Mouse (Mus musculus) inflammation-experienced regulatory T-cells, adult 6 months (primary cell): Measurements from ENCODE around the gene Mybpc2. TPM values are rescaled to one million over a fixed set of nuclear protein-coding genes. Genes with fewer than 3 reads are reported as not detected.

Experiments used
- ATAC-seq: one replicate; pipeline ENCODE4 v1.8.0; 2017
- polyA plus RNA-seq, 3 experiments: library from polyadenylated mRNA; unstranded; fragments of 100-300 nt; shearing (Covaris generic); gene quantifications; one replicate each; pipeline ENCODE4 v1.2.1; 2017

The Mybpc2 gene
- not detected for polyA plus RNA-seq

- ATAC-seq = no peak
Measured at GRCm38 (mm10) chr7:44524502-44524901, at the start of gene Mybpc2. TSS of gene Mybpc2 (minus strand) at chr7:44524656.

DNA sequence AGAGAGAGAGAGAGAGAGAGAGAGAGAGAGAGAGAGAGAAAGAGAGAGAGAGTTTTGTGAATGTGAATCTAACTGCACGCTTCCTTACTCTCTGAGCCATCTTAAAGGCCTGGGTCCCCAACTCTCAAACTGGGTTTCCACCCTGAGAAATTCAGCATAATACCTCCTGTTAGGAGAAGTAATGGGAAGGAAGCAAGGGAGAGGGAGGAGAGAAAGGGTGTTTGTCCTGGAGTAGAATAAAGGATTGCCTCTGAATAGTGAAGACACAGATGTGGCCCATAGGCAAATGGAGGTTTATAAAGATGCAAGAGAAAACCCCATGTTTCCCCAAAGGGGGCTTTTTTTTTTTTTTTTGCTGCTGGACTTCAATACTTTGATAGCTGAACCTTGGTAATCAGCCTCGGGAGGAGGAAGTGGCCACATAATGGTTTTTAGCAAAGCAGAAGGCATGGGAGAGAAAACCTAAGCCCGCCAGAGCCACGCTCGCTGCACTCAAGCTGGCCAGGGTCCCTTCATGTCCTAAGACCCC is 48.6 kb upstream of the Mybpc2 start:
- ATAC-seq = no peak

- no peak for ATAC-seq
Measured at GRCm38 (mm10) chr7:44572213-44572701, 47.8 kb upstream of the Mybpc2 start, which contains the start of gene Napsa. TSS of gene Napsa (plus strand) at chr7:44572380.

GRCm38 (mm10) chr7:44571811-44572210 is 47.4 kb upstream of the Mybpc2 start:
- ATAC-seq = no peak

DNA sequence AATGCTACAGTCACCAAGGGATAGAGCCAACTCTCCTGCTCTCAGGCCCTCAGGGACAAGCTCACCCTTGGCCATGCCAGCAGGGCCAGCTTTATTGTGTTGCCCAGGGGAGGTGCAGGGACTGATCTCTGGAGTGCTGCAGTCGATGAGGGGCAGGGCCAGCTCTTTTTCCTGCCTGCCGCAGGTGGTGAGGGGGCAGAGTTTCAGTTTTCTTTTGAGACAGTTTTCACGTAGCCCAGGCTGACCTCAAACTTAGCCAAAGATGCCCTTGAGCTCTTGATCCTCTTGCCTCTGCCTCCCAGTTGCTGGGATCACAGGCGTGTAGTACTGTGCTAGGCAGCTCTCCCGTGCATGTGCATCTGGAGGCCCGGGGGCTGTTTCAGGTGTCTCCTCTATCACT is 46.5 kb upstream of the Mybpc2 start:
- no peak for ATAC-seq

GRCm38 (mm10) chr7:44568803-44569202 is 44.3 kb upstream of the Mybpc2 start:
- ATAC-seq = no peak

- ATAC-seq = no peak
Measured at GRCm38 (mm10) chr7:44565414-44565813, 41.0 kb upstream of the Mybpc2 start.

GRCm38 (mm10) chr7:44564486-44564885 is 40.0 kb upstream of the Mybpc2 start:
- ATAC-seq = no peak

GRCm38 (mm10) chr7:44563284-44563683 is 38.8 kb upstream of the Mybpc2 start:
- no peak for ATAC-seq

- peak; percentile 77 for ATAC-seq
Measured at GRCm38 (mm10) chr7:44560435-44561400, 36.3 kb upstream of the Mybpc2 start.

DNA sequence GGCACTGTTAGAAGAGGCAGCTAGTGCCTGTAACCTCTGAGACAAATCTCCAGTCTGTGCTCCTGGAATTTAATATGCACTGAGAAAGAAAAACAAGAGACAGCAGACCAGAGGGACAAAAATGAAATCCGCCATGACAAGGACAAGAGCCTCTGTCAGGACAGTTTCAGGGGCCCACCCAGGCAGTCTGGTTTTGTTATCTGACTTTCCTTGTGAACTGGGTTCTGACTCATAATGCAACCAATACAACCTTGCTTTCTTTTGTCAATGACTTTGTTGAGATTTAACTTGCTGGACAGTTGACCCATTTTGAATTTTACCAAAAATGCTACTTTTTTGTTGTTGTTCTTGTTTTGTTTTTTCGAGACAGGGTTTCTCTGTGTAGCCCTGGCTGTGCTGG is 33.2 kb upstream of the Mybpc2 start:
- no peak for ATAC-seq

DNA sequence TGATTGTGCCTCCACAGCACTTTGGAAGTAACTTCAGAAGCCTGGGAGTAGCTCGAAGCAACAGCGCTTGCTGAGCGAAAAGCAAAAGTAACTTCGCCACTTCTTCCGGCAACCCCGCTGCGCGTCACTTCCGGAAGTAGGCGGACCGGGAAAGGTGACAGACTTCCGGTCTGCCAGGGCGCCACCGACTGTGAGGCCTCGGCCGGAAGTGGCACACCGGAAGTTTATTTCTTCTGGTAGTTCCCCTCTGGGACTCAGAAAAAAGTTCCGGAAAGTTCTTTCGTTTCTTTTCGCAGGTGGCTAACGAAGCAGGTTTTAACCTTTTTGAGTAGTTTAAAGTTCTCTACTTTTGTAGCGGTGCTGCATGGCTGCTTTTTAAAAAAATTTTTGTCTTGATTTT is 29.4 kb upstream of the Mybpc2 start, which contains the start of gene Nr1h2:
Nr1h2 (minus strand) TSS at position 126 of the 400 bp plus-strand sequence.
- peak; percentile 85 for ATAC-seq

GRCm38 (mm10) chr7:44553196-44553764 is 28.8 kb upstream of the Mybpc2 start:
- peak; percentile 8 for ATAC-seq

DNA sequence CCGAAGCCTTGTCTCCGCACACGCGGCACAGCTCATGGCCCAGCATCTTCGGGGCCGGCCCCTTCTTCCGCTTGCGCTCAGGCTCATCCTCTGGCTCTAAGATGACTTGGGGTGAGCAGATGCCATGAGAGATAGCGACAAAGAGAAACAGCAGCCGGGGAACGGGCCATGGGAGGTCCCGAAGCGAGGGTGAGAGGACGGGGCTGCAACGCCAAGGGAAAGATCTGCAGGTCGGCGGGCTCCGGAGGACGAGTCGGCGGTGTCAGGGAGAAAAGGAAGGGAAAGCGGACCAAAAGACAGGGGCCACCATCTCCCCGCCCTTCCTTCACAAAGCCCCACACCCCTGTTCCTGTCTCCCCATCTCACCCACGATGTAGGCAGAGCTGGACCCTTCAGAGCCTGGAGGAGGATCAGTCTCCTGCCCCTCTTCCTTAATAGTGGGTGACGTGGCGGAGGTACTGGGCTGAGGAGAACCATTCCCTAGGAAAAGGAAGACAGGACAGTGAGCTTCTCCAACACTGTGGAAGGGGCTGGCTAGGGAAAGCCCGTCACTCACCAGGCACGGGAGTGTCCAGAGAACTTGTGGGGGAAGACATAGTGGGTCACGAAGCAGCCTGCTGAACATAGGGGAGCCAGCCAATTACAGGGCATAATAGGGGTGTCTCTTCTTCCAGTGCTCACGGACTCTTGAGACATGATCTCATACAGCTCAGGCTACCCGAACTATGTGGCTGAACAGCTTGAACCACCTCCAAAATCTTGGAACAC is 27.9 kb upstream of the Mybpc2 start:
- no peak for ATAC-seq

DNA sequence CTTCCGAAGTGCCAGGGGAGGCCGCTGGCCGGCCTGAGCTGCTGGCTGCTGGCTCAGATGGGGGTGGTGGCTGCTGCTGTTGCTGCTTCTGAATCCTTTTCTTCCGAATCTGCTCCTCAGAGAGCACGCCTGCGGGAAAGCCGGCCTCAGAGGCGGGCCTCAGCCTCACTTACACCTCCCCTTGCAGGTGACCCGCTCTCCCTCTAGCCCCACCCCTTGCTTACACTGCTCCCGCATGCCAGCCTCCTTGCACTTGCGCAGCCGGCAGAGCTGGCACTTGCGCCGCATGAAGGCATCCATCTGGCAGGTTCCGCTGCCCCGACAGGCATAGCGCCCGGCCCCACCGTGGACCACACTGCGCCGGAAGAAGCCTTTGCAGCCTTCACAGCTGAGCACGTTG is 27.3 kb upstream of the Mybpc2 start:
- ATAC-seq = no peak

GRCm38 (mm10) chr7:44551301-44551700 is 26.8 kb upstream of the Mybpc2 start:
- no peak for ATAC-seq

- no peak for ATAC-seq
Measured at GRCm38 (mm10) chr7:44550409-44550678, 25.9 kb upstream of the Mybpc2 start.

GRCm38 (mm10) chr7:44549621-44550408 is 25.4 kb upstream of the Mybpc2 start:
- ATAC-seq = no peak

- ATAC-seq = peak; percentile 95
Measured at GRCm38 (mm10) chr7:44548497-44549087, 24.1 kb upstream of the Mybpc2 start, which contains the start of gene Pold1. TSS of gene Pold1 (minus strand) at chr7:44548849.

GRCm38 (mm10) chr7:44547725-44548124 is 23.3 kb upstream of the Mybpc2 start:
- ATAC-seq = no peak

DNA sequence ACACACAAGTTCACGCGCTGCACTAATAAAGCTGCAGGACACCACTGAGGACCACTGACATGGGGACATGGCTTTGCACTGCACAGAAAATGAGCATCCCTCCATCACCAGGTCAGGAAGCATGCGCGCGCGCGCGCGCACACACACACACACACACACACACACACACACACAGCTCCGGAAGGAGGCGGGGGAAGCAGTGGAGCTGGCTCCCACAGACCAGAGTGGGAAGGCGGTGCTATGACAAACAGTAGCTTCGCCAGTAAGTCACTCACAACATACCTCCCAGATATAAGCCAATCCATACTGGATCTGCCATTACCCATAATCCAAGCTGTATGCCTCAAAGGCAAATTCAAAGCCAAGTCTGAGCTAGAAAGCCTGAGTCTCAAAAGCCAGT is 22.6 kb upstream of the Mybpc2 start:
- ATAC-seq = no peak

DNA sequence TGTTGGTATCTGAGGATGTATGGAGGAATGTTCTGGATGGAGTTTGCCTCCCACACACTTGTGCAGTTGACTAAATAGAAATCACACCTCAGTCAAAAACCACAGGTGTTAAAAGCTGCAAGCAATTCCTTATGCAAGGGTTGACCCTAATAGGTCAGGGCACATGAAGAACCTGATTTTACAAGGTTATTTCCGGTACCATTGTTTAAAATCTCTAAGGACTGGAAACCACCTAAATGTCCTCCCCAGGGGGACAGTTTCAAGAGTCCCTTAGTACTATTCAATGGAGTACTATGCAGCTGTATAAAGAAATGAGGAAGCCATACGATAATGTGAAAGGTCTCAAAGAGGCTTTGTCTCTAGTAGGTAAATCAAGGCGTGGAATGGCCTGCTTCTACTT is 21.8 kb upstream of the Mybpc2 start:
- ATAC-seq = no peak
